Mouse (Mus musculus) neural tube, embryonic 14.5 days (tissue): ENCODE results near the gene Lhx5. TPM values are rescaled to one million over a fixed set of nuclear protein-coding genes. Genes with fewer than 3 reads are reported as not detected.

Experiments used
- ATAC-seq: fragments of 200-750 bp; cut with Nextera tagmentation; 2 replicates; pipeline ENCODE4 v1.8.0; 2017; ENCODE audit warnings: low read depth, mild to moderate bottlenecking, moderate TSS enrichment, moderate library complexity
- H3K27ac ChIP-seq: fragments of 300-500 bp; sonication (generic); 2 replicates; pipeline ENCODE4 v1.5.1; 2014; ENCODE audit warnings: low read depth, mild to moderate bottlenecking, control low read depth, low read length, moderate library complexity, mixed read lengths
- H3K27me3 ChIP-seq: fragments of 300-500 bp; sonication (generic); 2 replicates; pipeline ENCODE4 v1.6.1; 2014; ENCODE audit warnings: low read length; ENCODE audit not compliant: control insufficient read depth, insufficient read depth
- H3K36me3 ChIP-seq: fragments of 300-500 bp; sonication (generic); 2 replicates; pipeline ENCODE4 v1.6.1; 2014; ENCODE audit warnings: low read length, mixed read lengths; ENCODE audit not compliant: control insufficient read depth, insufficient read depth
- H3K4me1 ChIP-seq: fragments of 300-500 bp; sonication (generic); 2 replicates; pipeline ENCODE4 v1.6.1; 2014; ENCODE audit warnings: low read length; ENCODE audit not compliant: control insufficient read depth, insufficient read depth
- H3K4me2 ChIP-seq: fragments of 300-500 bp; sonication (generic); 2 replicates; pipeline ENCODE4 v1.6.1; 2014; ENCODE audit warnings: mild to moderate bottlenecking, low read depth, low read length, control low read depth
- H3K4me3 ChIP-seq: fragments of 300-500 bp; sonication (generic); 2 replicates; pipeline ENCODE4 v1.5.1; 2014; ENCODE audit warnings: low read depth, low read length, control low read depth, mixed read lengths
- H3K9ac ChIP-seq: fragments of 300-500 bp; sonication (generic); replicated peaks from 2 replicates; pipeline ENCODE4 v1.6.1; 2014; ENCODE audit warnings: low read depth, mild to moderate bottlenecking, control low read depth, low read length, mixed read lengths
- H3K9me3 ChIP-seq: fragments of 300-500 bp; sonication (generic); 2 replicates; pipeline ENCODE4 v1.6.1; 2016; ENCODE audit warnings: low read length; ENCODE audit not compliant: control insufficient read depth
- WGBS: fragments of 180-500 bp; shearing (Covaris S2); extraction: QIAGEN DNeasy Blood & Tissue Kit; methylation state at CpG from one replicate; pipeline ENCODE4 v1.1.7; 2014; 5-methylcytosine and 5-hydroxymethylcytosine counted together
- polyA plus RNA-seq: library from polyadenylated mRNA; unstranded; fragments of >200 nt; fragmentation: Nextera tagmentation; extraction: Ambion mirVana; gene quantifications from 2 replicates; pipeline ENCODE4 v1.2.1, GENCODE M21; 2014

Lhx5 gene
- polyA plus RNA-seq, 1 experiment from 2014 or later = 27.6 TPM

- no peak overlapping the region for H3K4me3 ChIP-seq
- 32% methylated on average over 13 of the region's 13 CpGs for WGBS
Observed at GRCm38 (mm10) chr5:120447305-120447704, 15.8 kb downstream of the Lhx5 start.

GRCm38 (mm10) chr5:120454756-120455337, 23.3 kb downstream of the Lhx5 start:
- Histone ChIP-seq H3K4me3 (no peak overlapping the region), H3K4me1 (peaks cover 5% of the 10 kb centered on the region; the same call in 1 of the 2 replicates), H3K27ac (peak overlapping the region; percentile 62), H3K27me3 (no peaks in the 10 kb centered on the region), H3K36me3 (no peaks in the 10 kb centered on the region), H3K9ac (no peak overlapping the region; the same call in 1 of the 2 replicates), H3K4me2 (peak overlapping the region; percentile 26; the same call in 1 of the 2 replicates), H3K9me3 (no peaks in the 10 kb centered on the region)
- 0 out of 2 replicates have a peak, but pooled peaks have one; percentile 12 for ATAC-seq
- 36% methylated on average over 14 of the region's 14 CpGs for WGBS

More at GRCm38 (mm10) chr5:120447305-120447704, 15.8 kb downstream of the Lhx5 start:
- 0 out of 2 replicates have a peak overlapping the region, but pooled peaks have one; percentile 22 for H3K27ac ChIP-seq
- H3K9me3 ChIP-seq = no peaks in the 10 kb centered on the region
- no peak; the same call in 1 of the 2 replicates for ATAC-seq
- no peak overlapping the region for H3K9ac ChIP-seq
- no peak overlapping the region for H3K4me2 ChIP-seq
- H3K27me3 ChIP-seq = no peaks in the 10 kb centered on the region
- no peaks in the 10 kb centered on the region for H3K4me1 ChIP-seq
- no peaks in the 10 kb centered on the region for H3K36me3 ChIP-seq

GRCm38 (mm10) chr5:120456253-120456652, 24.8 kb downstream of the Lhx5 start:
- ATAC-seq = no peak
- no peak overlapping the region for H3K27ac ChIP-seq
- H3K4me3 ChIP-seq = no peak overlapping the region
- no peak overlapping the region for H3K9ac ChIP-seq
- H3K9me3 ChIP-seq = no peaks in the 10 kb centered on the region
- no peaks in the 10 kb centered on the region for H3K36me3 ChIP-seq
- H3K4me2 ChIP-seq = no peak overlapping the region
- peaks cover 5% of the 10 kb centered on the region; the same call in 1 of the 2 replicates for H3K4me1 ChIP-seq
- 17% methylated on average over 1 of the region's 1 CpGs for WGBS
- H3K27me3 ChIP-seq = no peaks in the 10 kb centered on the region

GRCm38 (mm10) chr5:120456841-120457554, 25.5 kb downstream of the Lhx5 start:
- no peak for ATAC-seq
- no peak overlapping the region for H3K27ac ChIP-seq
- H3K9me3 ChIP-seq = no peaks in the 10 kb centered on the region
- H3K27me3 ChIP-seq = no peaks in the 10 kb centered on the region
- H3K36me3 ChIP-seq = no peaks in the 10 kb centered on the region
- H3K4me1 ChIP-seq = peaks cover 5% of the 10 kb centered on the region; the same call in 1 of the 2 replicates
- H3K4me3 ChIP-seq = no peak overlapping the region
- WGBS = 54% methylated on average over 7 of the region's 7 CpGs
- no peak overlapping the region for H3K4me2 ChIP-seq
- no peak overlapping the region for H3K9ac ChIP-seq

GRCm38 (mm10) chr5:120457628-120458027, 26.1 kb downstream of the Lhx5 start:
- WGBS = 3% methylated on average over 9 of the region's 9 CpGs
- Histone ChIP-seq H3K36me3 (no peaks in the 10 kb centered on the region), H3K27ac (no peak overlapping the region), H3K9ac (no peak overlapping the region), H3K4me3 (no peak overlapping the region), H3K4me1 (peaks cover 5% of the 10 kb centered on the region; the same call in 1 of the 2 replicates), H3K9me3 (no peaks in the 10 kb centered on the region), H3K27me3 (no peaks in the 10 kb centered on the region), H3K4me2 (no peak overlapping the region)
- no peak; the same call in 1 of the 2 replicates for ATAC-seq

- Histone ChIP-seq H3K4me2 (no peak overlapping the region), H3K27ac (no peak overlapping the region), H3K4me1 (peaks cover 5% of the 10 kb centered on the region; the same call in 1 of the 2 replicates), H3K9me3 (no peaks in the 10 kb centered on the region), H3K4me3 (no peak overlapping the region), H3K9ac (no peak overlapping the region), H3K36me3 (no peaks in the 10 kb centered on the region), H3K27me3 (no peaks in the 10 kb centered on the region)
- 81% methylated on average over 10 of the region's 10 CpGs for WGBS
- no peak for ATAC-seq
Observed at GRCm38 (mm10) chr5:120459133-120459532, 27.6 kb downstream of the Lhx5 start.

GRCm38 (mm10) chr5:120461902-120462301, 30.4 kb downstream of the Lhx5 start:
- WGBS = 69% methylated on average over 15 of the region's 15 CpGs
- H3K9me3 ChIP-seq = no peaks in the 10 kb centered on the region
- H3K4me2 ChIP-seq = no peak overlapping the region
- no peaks in the 10 kb centered on the region for H3K4me1 ChIP-seq
- H3K27me3 ChIP-seq = no peaks in the 10 kb centered on the region
- ATAC-seq = no peak
- H3K4me3 ChIP-seq = no peak overlapping the region
- no peaks in the 10 kb centered on the region for H3K36me3 ChIP-seq
- no peak overlapping the region for H3K9ac ChIP-seq
- no peak overlapping the region for H3K27ac ChIP-seq

- Histone ChIP-seq H3K9me3 (no peaks in the 10 kb centered on the region), H3K27ac (no peak overlapping the region), H3K27me3 (no peaks in the 10 kb centered on the region), H3K4me2 (no peak overlapping the region), H3K36me3 (no peaks in the 10 kb centered on the region), H3K4me3 (no peak overlapping the region), H3K4me1 (no peaks in the 10 kb centered on the region), H3K9ac (no peak overlapping the region)
- WGBS = 72% methylated on average over 4 of the region's 4 CpGs
- no peak for ATAC-seq
Observed at GRCm38 (mm10) chr5:120464321-120464720, 32.8 kb downstream of the Lhx5 start.

- Histone ChIP-seq H3K9me3 (no peaks in the 10 kb centered on the region), H3K4me3 (no peak overlapping the region), H3K4me2 (no peak overlapping the region), H3K4me1 (no peaks in the 10 kb centered on the region), H3K27me3 (no peaks in the 10 kb centered on the region), H3K9ac (no peak overlapping the region), H3K36me3 (no peaks in the 10 kb centered on the region), H3K27ac (no peak overlapping the region)
- no peak for ATAC-seq
- WGBS = 42% methylated on average over 5 of the region's 5 CpGs
Observed at GRCm38 (mm10) chr5:120465062-120465461, 33.6 kb downstream of the Lhx5 start.
